Mouse (Mus musculus) lung, postnatal 25 days (tissue): ENCODE measurements around the gene As3mt.

Experiments
- DNase-seq: peaks from one replicate; pipeline ENCODE4 v3.0.0; 2022; ENCODE audit warnings: low spot score

As3mt gene

GRCm38 (mm10) chr19:46707296-46708151 is at the start of gene As3mt:
TSS of gene As3mt (plus strand) at chr19:46707458.
- peak; percentile 75 for DNase-seq

- no peak for DNase-seq
Observed at GRCm38 (mm10) chr19:46658348-46658747, 48.9 kb upstream of the As3mt start.

DNA sequence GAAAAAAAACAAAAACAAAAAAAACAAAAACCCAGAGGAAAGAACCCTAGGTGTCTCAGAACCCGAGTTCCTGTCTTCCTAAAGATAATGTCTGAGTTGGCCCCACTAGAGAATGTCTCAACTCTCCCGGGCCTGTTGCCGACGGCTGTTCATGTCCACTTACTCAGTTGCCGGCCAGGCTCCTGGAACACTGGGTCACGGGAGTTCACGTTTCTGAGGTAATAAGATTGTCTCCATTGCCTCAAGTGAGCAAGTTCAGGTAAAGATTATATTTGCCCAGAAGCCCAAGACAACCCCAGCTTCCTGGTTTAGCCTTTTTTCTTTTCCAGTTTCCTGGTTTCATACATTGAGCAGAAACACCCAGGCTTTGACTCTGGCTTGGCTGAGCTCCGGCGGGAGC is 48.4 kb upstream of the As3mt start:
- peak; percentile 50 for DNase-seq

DNA sequence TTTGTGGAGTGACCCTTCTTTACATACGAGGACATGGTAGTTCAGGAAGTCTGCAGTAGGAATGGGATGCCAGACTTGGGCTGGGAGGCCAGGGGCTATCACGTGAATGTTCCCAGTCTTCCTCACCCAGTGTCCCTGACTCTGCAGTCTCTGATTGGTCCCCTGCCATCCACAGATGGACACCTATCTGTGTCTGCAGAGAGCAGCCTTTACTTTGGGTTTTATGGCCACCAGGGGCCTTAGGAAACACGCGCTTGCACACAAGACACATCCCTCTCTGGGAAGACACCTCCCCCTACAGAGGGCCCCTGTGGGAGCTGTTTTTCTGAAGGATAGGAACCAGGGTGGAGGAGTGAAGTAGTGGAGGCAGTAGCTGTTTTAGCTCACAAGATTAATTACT is 45.7 kb upstream of the As3mt start:
- DNase-seq = no peak

DNA sequence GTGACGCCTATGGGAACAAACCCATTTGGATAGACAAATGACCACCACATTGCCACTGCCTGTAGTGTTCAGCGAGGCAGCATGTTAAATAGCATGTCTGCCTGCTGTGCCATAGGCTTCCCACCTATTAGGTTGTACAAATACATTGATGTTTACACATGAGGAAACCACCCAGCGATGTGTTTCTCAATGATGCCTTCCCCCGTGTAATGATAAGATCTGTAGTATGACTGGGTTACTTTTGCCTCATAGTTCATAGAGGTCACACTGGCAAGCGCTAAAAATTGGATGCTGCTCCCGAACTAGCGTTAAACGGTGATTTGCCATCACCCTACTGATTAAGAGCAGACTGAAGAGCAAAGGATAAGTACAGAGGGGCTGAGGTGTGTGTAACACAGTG is 45.0 kb upstream of the As3mt start:
- DNase-seq = no peak

DNA sequence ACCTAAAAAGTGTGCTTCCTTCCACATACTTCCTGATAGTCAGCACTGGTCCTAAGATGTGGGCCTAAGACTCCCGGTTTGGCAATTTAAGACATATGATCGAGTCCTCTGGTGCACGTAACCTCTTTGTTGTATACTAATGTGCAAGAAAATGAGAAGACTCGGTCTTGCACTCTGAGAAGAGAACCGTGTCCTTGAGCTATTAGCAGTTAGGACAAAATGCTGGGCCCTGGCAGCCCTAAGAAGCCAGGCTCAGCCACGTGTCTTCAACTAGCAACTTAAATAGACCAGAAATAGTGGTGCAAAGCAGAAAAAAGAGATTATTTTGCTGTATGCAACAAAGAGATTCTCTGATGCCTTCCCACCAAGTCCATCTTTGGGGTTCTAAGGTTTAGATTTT is 44.5 kb upstream of the As3mt start:
- no peak for DNase-seq

DNA sequence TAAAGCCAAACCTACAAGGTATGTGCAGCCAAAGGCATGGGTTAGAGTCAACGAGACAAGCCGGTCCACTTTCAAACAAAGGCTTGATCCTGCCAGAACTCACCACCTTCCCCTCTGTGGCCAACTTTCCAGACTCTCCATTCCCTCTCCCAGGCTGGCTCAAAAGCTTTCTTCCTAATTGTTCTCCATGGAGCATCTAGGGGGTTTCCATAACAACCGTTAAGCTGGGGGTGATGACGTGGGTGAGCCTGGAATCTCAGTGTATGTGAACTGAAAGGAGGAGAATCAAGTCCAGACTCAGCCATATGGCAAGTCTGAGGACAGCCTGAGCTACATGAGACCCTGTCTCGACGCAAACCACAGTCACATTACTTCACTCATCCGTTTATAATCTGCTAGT is 41.8 kb upstream of the As3mt start:
- DNase-seq = no peak

DNA sequence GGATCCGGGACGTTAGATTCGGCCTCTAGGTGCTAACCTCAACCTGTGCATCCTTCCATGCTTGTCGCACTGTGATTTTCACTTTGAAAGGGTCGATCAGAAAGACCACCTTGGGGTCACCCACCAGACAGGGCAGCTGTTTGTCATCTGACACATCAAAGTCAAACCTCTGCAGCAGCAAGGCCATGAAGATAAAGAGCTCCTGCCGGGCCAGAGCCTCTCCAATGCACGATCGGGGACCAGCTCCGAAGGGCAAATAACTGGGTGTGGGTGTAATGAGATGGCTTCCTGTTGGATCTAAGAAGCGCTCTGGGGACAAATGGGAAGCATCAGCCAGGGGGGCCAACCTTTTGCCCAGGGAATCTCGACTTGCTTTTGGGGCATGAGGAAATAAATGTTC is 40.0 kb upstream of the As3mt start:
- no peak for DNase-seq

GRCm38 (mm10) chr19:46668263-46668662 is 39.0 kb upstream of the As3mt start:
- DNase-seq = no peak

DNA sequence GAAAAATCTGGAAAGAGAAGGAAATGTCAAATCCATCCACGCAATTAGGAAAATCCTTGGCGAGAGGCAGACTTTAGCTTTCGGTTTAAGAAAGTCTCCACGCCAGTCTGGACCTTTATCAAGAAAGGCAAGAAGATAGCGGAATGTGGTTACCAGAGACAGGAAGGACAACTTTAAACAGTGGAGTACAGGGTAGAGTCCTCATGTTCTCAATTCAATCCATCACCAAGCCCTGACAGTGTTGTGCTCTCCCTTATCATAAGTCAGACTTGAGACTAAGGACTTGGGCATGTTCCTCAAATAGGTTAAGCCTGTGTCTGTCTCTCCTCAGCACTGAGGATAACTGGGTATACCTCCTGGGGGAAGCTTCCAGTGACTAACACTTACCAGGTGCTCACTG is 37.5 kb upstream of the As3mt start:
- DNase-seq = no peak

DNA sequence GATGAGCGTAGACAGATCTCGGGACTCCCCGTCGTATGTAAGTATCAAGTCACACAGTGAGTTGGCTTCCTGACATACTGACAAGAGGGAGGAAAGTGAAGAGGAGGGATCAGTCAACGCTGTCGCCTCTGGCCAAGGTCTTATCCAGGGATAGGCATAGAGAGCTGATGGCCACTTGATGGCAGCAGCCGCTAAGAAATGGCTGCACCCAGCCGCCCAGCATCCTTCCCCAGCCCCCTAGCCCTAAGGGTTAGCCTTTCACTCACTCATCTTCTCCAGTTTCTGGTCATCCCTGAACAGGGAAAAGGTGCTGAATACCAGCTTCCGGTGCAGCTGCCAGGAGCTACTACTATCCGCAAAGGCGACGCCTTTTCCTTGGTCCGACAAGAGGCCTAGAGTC is 36.6 kb upstream of the As3mt start:
- DNase-seq = peak; percentile 32

- no peak for DNase-seq
Observed at GRCm38 (mm10) chr19:46672766-46673418, 34.4 kb upstream of the As3mt start, which contains the start of gene Cyp17a1. TSS of gene Cyp17a1 (minus strand) at chr19:46673172.

- no peak for DNase-seq
Observed at GRCm38 (mm10) chr19:46675641-46676040, 31.6 kb upstream of the As3mt start.

DNA sequence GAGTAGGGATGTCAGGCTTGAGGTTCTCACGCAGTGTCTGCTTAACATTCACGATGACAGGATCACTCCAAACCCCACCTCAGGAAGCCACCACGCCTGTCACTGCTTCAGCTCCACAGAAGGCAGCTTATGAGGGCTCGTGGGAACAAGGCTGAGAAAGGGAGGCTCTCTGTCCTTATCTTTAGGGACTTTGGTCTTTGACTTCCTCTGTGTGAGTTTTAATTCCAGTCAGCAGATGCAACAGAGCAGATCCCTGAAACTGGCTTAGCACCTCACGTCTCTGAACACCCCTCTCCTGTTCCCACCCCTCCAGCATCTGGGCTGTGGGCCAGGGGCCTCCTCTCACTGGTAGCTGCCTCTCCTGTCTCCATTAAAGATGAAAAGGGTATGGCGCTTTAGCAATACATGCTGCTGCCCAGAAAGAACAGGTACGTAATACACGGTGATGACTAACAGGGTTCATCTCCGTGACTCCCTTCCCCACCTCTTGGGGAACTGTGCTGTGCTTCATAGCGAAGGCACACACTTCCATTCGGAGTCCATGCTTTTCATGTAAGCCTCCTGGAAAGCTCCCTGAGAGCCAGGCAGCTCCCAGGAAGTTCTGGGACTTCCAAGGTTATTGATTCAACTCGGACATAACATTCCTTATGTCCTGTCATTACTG is 27.4 kb upstream of the As3mt start:
- no peak for DNase-seq

GRCm38 (mm10) chr19:46689460-46690372 is 17.5 kb upstream of the As3mt start, which contains the start of gene Borcs7:
TSS of gene Borcs7 (plus strand) at chr19:46689906.
- peak; percentile 90 for DNase-seq

DNA sequence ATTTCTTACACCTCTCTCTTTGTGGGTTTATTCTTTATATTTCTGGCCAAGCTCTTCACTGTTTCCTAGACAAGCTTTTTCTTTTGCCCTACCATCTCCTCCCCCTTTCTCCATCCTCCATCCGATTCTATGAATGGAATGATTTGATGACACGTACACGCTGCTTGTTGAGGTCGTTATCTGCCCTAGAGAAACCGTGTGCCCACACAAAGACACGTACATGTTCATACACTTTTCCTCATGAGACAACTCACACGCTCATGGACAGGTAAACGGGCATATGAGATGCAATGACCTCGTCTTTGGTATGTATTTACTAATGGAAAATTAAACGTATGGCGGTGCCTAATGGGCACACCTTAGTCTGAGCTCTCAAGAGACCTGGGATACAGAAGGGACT is 16.9 kb upstream of the As3mt start:
- DNase-seq = no peak

DNA sequence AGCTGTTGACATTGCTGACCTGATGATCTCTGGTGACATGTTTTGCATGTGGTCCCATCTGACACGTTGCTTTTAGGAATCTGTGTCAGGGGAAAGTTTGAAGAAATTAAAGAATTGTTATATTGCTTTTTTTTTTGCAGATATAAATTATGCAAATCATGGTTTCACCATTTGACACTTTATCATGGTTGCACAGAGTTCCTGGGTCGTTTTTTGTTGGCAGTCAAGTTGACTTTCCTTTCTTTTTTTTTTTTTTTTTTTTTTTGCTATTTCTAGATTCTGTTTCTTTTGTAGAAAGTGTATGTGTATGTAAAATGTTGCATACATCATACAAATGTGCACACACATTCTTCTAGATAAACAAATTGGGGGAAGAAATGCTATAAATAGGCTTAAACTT is 16.2 kb upstream of the As3mt start:
- no peak for DNase-seq

- no peak for DNase-seq
Observed at GRCm38 (mm10) chr19:46693146-46693545, 14.1 kb upstream of the As3mt start.

GRCm38 (mm10) chr19:46696482-46696881 is 10.8 kb upstream of the As3mt start:
- no peak for DNase-seq

- DNase-seq = no peak
Observed at GRCm38 (mm10) chr19:46696943-46697342, 10.3 kb upstream of the As3mt start.

DNA sequence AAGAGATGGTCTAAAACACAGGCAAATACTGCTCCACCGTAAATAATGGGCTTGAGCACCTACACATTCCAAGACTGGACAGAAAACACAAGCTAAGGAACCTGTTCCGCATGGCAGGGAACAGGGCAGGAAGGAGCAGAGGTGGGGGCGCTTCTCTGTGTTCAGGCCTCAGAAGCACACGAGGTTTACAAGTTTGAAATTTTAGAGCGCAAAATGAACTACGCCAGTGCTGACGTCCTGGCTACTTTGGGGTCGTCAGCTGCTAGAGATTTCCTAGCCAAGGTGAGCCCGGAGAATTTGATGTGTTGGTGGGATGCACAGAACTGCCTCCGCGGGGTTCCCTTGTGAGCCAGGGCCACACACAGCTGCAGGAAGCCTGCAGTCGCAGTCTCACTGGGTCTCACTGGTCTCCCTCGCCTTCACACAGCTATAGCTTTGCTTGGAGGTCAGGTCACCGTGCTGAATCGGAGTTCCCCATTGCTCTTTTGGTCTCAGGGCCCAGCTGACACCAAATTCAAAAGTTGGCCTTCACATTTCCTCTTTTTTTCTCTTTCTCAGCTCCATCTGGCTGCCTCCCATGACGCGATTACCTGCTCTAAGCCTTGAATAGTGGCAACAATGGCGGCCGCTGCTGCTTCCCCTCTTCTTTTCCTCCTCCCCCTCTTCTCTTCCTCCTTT is 9.3 kb upstream of the As3mt start:
- DNase-seq = no peak
